Mouse (Mus musculus) lung, adult 2 months (tissue): ENCODE results near the gene Kit. TPM values are rescaled to one million over a fixed set of nuclear protein-coding genes. Genes with fewer than 3 reads are reported as not detected.

Source experiments
- DNase-seq: peaks from one replicate; pipeline ENCODE4 v3.0.0; 2022
- H3K4me1 ChIP-seq: fragments of 200-500 bp; 2 replicates; pipeline ENCODE4 v1.6.1; 2011; ENCODE audit warnings: low read length; ENCODE audit not compliant: control insufficient read depth, insufficient read depth
- H3K4me3 ChIP-seq: fragments of 200-500 bp; replicated peaks from 2 replicates; pipeline ENCODE3; 2011; ENCODE audit warnings: low read depth, mild to moderate bottlenecking, control low read depth, low read length; ENCODE audit errors: extremely low read depth
- CTCF ChIP-seq: fragments of 200-500 bp; IDR thresholded peaks from 2 replicates; pipeline ENCODE4 v1.5.1; 2011; ENCODE audit warnings: mild to moderate bottlenecking, low read length, control low read depth; ENCODE audit not compliant: insufficient read depth
- POLR2A ChIP-seq: fragments of 200-500 bp; IDR thresholded peaks from 2 replicates; pipeline ENCODE4 v1.6.1; 2011; ENCODE audit warnings: low read depth, mild to moderate bottlenecking, control low read depth, low read length, borderline replicate concordance; ENCODE audit errors: extremely low read depth
- WGBS: fragments of 180-500 bp; shearing (Covaris S2); methylation state at CpG from one replicate; pipeline ENCODE4 v1.1.7; 2018; 5-methylcytosine and 5-hydroxymethylcytosine counted together
- polyA plus RNA-seq: library from polyadenylated mRNA; depleted of rRNA; stranded (reverse); fragments of >200 nt; gene quantifications from 2 replicates; pipeline ENCODE4 v1.2.3, GENCODE M21; 2012

Gene Kit
- polyA plus RNA-seq, 1 experiment = 98.8 TPM

DNA sequence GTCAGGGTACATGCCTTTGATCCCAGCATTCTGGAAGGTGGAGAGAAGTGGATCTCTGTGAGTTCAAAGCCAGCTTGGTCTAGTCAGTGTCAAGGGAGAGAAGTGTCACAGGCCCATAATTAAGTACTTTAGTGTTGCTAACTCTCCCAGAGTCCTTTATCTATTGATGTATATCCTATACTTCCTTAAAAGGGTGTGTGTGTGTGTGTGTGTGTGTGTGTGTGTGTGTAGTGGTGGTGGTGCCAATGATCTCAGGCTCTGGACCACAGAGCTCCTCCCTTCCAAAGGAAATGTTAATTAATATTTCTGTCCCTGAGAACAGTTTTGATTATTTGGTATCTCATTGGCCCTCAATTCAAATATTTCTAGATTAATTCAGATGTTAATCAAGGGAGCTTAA is 50.3 kb downstream of the Kit start:
- H3K4me1 ChIP-seq = no peaks in the 10 kb centered on the region
- no peak overlapping the region for H3K4me3 ChIP-seq
- no peak for DNase-seq
- TF ChIP-seq CTCF = no peak
- TF ChIP-seq POLR2A = no peak

DNA sequence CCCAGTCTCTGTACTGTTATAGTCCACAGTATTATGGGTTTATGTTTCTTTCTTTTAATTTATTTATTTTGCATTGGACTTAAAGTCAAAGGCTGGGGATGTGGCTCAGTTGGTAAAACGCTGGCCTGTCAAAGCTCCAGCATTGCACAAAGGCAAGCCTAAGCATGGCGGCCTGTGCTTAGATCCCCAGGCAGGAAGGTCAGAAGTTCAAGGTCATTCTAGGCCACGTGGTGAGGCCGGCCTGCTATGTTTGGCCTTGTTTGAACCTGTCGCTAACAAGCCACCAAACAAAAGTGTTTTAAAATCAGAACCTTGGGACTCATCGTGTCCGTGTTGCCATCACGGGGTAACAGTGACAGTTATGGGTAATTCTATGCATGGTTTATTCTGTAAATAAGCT is 51.6 kb downstream of the Kit start:
- no peak for TF ChIP-seq POLR2A
- no peak for TF ChIP-seq CTCF
- WGBS = 65% methylated on average over 8 of the region's 8 CpGs
- no peak for DNase-seq
- Histone ChIP-seq H3K4me3 (no peak overlapping the region), H3K4me1 (no peaks in the 10 kb centered on the region)

DNA sequence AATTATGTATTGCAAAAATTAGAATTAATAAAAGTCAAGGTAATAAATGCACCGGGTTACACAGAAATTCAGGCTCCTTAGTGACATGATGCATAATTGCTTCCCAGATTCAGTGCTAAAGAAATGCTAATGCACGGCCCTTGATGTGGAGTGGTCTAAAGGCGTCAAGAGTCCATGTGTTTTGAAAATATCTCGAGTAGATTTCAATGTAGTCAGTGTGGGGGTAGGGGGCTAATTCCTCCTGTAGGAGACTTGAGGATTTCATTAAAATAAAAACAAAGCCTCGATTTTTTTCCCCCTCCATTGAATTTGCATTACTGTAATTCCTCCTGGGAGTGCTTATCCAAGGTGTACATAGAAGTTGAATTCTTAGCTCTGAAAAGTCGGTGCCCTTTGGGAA is 52.0 kb downstream of the Kit start:
- WGBS = 77% methylated on average over 6 of the region's 6 CpGs
- Histone ChIP-seq H3K4me1 (no peaks in the 10 kb centered on the region), H3K4me3 (no peak overlapping the region)
- no peak for TF ChIP-seq CTCF
- TF ChIP-seq POLR2A = no peak
- DNase-seq = no peak

DNA sequence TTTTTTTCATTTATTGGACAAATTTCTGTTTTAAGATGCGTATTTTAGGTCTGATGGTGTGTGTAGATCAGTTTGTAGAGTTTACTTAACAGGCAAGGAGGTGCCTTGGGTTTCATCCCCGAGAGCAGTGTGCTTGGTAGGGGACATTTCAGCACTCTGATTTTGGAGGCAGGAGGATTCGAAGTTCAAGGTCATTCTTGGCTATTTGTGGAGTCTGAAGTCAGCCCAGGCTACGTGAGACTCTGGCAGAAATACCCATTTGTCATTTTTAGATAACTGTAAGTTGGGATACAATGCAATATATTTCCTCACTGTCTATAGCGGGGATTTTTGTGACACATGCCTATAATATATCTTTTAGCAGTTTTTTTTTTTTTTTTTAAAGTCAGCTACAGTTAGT is 57.5 kb downstream of the Kit start:
- Histone ChIP-seq H3K4me1 (no peaks in the 10 kb centered on the region; the same call in 1 of the 2 replicates), H3K4me3 (no peak overlapping the region)
- no peak for DNase-seq
- WGBS = 67% methylated on average over 5 of the region's 5 CpGs
- TF ChIP-seq CTCF = no peak
- no peak for TF ChIP-seq POLR2A

DNA sequence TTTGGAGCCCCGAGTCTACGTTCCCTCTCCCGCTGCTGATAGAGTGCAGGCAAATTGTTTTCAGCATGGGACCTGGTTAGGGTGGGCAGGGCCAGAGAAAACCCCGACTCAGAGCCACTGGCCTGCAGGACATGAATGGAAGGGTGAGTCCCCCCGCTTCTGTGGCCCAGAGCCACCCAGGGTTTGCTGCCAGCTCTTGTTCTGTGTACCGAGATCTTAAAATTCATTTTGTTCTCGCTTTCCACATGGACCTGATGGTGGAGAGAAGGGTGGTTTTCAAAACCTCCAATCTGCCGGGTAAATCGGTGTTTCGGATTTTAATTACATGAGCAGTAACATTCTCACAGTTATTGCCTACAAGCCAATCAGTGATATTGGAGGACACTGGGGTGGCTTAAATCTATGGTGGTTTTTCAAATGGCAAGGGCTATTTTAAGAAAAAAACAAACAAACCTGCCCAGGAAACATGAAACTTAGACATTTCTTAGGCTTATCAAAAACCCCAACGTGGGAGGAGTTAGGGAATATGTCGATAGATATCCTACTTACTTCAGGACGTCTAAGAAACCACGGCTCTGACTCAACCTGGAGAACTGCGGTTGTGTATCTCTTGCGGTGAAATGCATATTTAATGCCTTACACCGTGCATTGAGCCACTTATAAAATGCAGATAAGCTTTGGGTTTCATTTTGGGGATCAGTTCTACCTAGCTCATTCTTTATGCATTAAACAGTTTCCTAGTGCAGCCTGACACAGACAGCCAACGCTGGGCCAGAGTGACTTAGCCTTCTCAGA is 58.3 kb downstream of the Kit start:
- 78% methylated on average over 18 of the region's 18 CpGs for WGBS
- Histone ChIP-seq H3K4me3 (no peak overlapping the region), H3K4me1 (no peaks in the 10 kb centered on the region; the same call in 1 of the 2 replicates)
- no peak for DNase-seq
- TF ChIP-seq POLR2A (no peak), CTCF (no peak)

DNA sequence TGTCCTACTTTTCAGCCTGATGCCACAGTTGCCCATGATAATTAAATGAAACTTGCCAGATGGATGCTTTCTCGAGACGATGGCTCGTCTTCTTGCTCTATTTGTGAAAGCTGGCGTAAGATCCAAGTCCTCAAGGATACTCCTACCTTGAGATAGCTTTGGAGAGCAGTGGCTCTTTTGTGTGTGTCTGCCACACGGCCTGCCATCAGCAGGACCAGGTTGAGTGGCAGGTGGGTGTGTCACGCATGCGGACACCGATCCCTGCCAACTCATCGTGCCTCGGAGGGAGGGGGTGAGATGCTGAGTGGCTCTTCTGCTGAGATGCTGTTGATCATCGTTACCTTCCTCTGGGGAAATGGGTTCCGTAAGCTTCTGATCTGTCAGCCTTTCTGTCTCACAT is 60.7 kb downstream of the Kit start:
- TF ChIP-seq POLR2A = no peak
- TF ChIP-seq CTCF = no peak
- H3K4me1 ChIP-seq = no peaks in the 10 kb centered on the region; the same call in none of the 2 replicates

DNA sequence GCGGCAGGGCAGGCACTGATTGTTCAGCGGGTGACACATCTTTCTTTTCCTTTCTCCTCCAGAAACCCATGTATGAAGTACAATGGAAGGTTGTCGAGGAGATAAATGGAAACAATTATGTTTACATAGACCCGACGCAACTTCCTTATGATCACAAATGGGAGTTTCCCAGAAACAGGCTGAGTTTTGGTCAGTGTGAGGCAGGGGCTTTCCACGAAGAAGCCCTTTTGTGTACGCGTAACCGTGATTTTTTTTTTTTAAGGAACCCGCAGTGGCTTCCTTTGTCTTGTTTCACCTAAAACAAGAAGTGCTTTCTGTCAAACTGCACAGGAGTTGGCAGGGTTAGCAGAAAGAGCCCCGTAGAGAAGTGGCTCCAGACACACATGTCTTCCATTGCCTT is 65.9 kb downstream of the Kit start:
- Histone ChIP-seq H3K4me3 (no peak overlapping the region), H3K4me1 (no peaks in the 10 kb centered on the region; the same call in 1 of the 2 replicates)
- DNase-seq = no peak
- WGBS = 37% methylated on average over 11 of the region's 11 CpGs
- TF ChIP-seq CTCF (no peak), POLR2A (no peak)

More for the DNA sequence above, 60.7 kb downstream of the Kit start:
- no peak for DNase-seq
- 74% methylated on average over 12 of the region's 12 CpGs for WGBS
- no peak overlapping the region for H3K4me3 ChIP-seq

DNA sequence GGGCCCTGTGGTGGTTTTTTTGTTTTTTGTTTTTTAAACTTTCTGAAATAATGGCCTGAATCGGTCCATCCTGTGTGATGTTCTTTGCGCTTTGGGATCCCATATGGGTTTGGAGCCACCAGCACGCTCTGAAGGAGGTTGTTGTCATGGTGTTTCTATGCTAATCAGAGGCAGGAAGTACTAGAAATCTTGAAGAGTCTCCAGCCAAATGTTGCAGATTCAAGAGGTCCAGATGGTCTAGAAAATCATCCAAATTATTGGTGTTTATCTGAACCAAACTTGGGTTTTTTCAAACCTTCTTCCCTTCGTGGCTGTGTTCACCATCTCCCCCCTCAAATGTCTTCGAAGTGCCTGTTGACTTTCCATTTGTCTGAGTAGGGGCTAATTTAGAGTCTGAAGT is 72.3 kb downstream of the Kit start:
- DNase-seq = no peak
- 83% methylated on average over 5 of the region's 5 CpGs for WGBS
- TF ChIP-seq POLR2A (no peak), CTCF (no peak)
- Histone ChIP-seq H3K4me3 (no peak overlapping the region), H3K4me1 (no peaks in the 10 kb centered on the region; the same call in 1 of the 2 replicates)

DNA sequence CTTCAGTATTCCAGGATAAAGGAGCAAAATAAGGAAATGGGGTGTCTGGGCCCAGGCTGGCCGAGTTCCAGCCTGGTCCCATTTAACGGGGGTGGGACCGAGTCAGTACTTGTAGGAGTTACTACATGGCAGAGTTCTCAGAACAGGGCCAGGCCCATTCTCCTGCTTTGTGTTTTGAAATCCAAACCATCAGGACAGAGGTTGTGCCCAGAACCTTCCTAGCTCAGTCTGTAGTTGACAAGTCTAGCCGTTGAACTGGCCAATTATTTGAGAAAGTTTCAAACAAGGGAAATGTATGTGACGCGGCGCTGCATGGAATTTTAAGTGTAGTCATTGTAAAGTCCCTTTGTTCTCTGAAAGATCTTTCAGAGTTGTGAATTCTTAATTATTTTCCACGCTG is 75.8 kb downstream of the Kit start:
- TF ChIP-seq CTCF (no peak), POLR2A (no peak)
- 58% methylated on average over 8 of the region's 8 CpGs for WGBS
- Histone ChIP-seq H3K4me3 (no peak overlapping the region), H3K4me1 (no peaks in the 10 kb centered on the region; the same call in 1 of the 2 replicates)
- DNase-seq = no peak

DNA sequence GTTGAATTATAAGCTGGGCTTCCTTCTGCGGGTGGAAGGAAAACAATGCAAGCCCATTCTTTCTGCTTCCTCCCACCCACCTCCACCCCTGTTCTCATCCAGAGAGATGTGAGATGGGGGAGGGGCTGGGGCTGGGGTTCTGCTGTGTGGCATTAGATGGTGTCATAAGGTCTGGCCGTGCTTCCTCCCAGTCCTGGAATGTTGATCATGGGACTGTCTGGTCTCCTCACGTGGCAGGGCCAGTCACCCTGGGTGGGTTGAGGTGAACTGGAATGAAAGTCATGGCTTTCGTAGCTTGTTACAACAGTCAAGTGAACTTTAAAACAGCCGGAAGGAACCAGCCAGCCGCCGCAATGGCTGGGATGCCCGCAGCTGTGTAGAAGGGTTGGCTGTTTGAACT is 78.7 kb downstream of the Kit start:
- TF ChIP-seq POLR2A (no peak), CTCF (no peak)
- WGBS = 75% methylated on average over 8 of the region's 8 CpGs
- Histone ChIP-seq H3K4me3 (no peak overlapping the region), H3K4me1 (no peaks in the 10 kb centered on the region; the same call in 1 of the 2 replicates)
- DNase-seq = no peak
